Mouse (Mus musculus): ENCODE results near the gene Diaph3. TPM values are rescaled to one million over a fixed set of nuclear protein-coding genes. Genes with fewer than 3 reads are reported as not detected.
A peak's percentile ranks its signal among the peaks of the same experiment; 100 is the strongest.

Diaph3 gene
- polyA plus RNA-seq, 1 experiment from 2014 or later, result 22.9 TPM

GRCm38 (mm10) chr14:86692714-86693113 is 448.3 kb downstream of the Diaph3 start:
- no peak for ATAC-seq (replicated peaks; ENCODE audit: low FRiP score)
- WGBS, result 80% methylated on average over 4 of the region's 4 CpGs

GRCm38 (mm10) chr14:86691298-86691697 is 449.7 kb downstream of the Diaph3 start:
- ATAC-seq (replicated peaks; ENCODE audit: low FRiP score), result no peak
- Histone ChIP-seq H3K36me3 (ENCODE audit: control insufficient read depth, insufficient read depth, low read length) (no peaks in the 10 kb centered on the region), H3K4me1 (replicated peaks; ENCODE audit: control insufficient read depth, insufficient read depth, low read length) (no peaks in the 10 kb centered on the region), H3K9me3 (ENCODE audit: control insufficient read depth, low read length) (no peaks in the 10 kb centered on the region), H3K27ac (ENCODE audit: low read depth, low read length) (no peak overlapping the region), H3K4me3 (ENCODE audit: low read depth, low read length) (no peak overlapping the region), H3K27me3 (replicated peaks; ENCODE audit: control insufficient read depth, insufficient read depth, low read length) (no peaks in the 10 kb centered on the region), H3K4me2 (no peak overlapping the region), H3K9ac (ENCODE audit: low read depth, low read length) (no peak overlapping the region)
- WGBS, result 78% methylated on average over 5 of the region's 5 CpGs
- no peak for DNase-seq (ENCODE audit: low spot score)

More at GRCm38 (mm10) chr14:86692714-86693113, 448.3 kb downstream of the Diaph3 start:
- no peaks in the 10 kb centered on the region for H3K9me3 ChIP-seq (ENCODE audit: control insufficient read depth, low read length)
- no peak overlapping the region for H3K9ac ChIP-seq (ENCODE audit: low read depth, low read length)
- no peak for DNase-seq (ENCODE audit: low spot score)
- no peaks in the 10 kb centered on the region for H3K4me1 ChIP-seq (replicated peaks; ENCODE audit: control insufficient read depth, insufficient read depth, low read length)
- no peaks in the 10 kb centered on the region for H3K36me3 ChIP-seq (ENCODE audit: control insufficient read depth, insufficient read depth, low read length)
- no peak overlapping the region for H3K4me3 ChIP-seq (ENCODE audit: low read depth, low read length)
- H3K4me2 ChIP-seq, result no peak overlapping the region
- no peak overlapping the region for H3K27ac ChIP-seq (ENCODE audit: low read depth, low read length)
- no peaks in the 10 kb centered on the region for H3K27me3 ChIP-seq (replicated peaks; ENCODE audit: control insufficient read depth, insufficient read depth, low read length)

- 56% methylated on average over 11 of the region's 11 CpGs for WGBS
- H3K9ac ChIP-seq (ENCODE audit: low read depth, low read length), result no peak overlapping the region
- no peak for ATAC-seq (replicated peaks; ENCODE audit: low FRiP score)
Measured at GRCm38 (mm10) chr14:86684585-86685503, 456.2 kb downstream of the Diaph3 start.

GRCm38 (mm10) chr14:86681951-86682350 is 459.1 kb downstream of the Diaph3 start:
- Histone ChIP-seq H3K36me3 (ENCODE audit: control insufficient read depth, insufficient read depth, low read length) (no peaks in the 10 kb centered on the region), H3K4me2 (no peak overlapping the region), H3K9ac (ENCODE audit: low read depth, low read length) (no peak overlapping the region), H3K27me3 (replicated peaks; ENCODE audit: control insufficient read depth, insufficient read depth, low read length) (no peaks in the 10 kb centered on the region), H3K27ac (ENCODE audit: low read depth, low read length) (no peak overlapping the region), H3K4me3 (ENCODE audit: low read depth, low read length) (no peak overlapping the region), H3K4me1 (replicated peaks; ENCODE audit: control insufficient read depth, insufficient read depth, low read length) (no peaks in the 10 kb centered on the region), H3K9me3 (ENCODE audit: control insufficient read depth, low read length) (no peaks in the 10 kb centered on the region)
- ATAC-seq (replicated peaks; ENCODE audit: low FRiP score) (no peak), DNase-seq (ENCODE audit: low spot score) (no peak)

More at GRCm38 (mm10) chr14:86684585-86685503, 456.2 kb downstream of the Diaph3 start:
- no peaks in the 10 kb centered on the region for H3K4me1 ChIP-seq (replicated peaks; ENCODE audit: control insufficient read depth, insufficient read depth, low read length)
- no peaks in the 10 kb centered on the region for H3K9me3 ChIP-seq (ENCODE audit: control insufficient read depth, low read length)
- no peaks in the 10 kb centered on the region for H3K36me3 ChIP-seq (ENCODE audit: control insufficient read depth, insufficient read depth, low read length)
- no peak overlapping the region for H3K27ac ChIP-seq (ENCODE audit: low read depth, low read length)
- no peak for DNase-seq (ENCODE audit: low spot score)
- no peak overlapping the region for H3K4me3 ChIP-seq (ENCODE audit: low read depth, low read length)
- no peaks in the 10 kb centered on the region for H3K27me3 ChIP-seq (replicated peaks; ENCODE audit: control insufficient read depth, insufficient read depth, low read length)
- H3K4me2 ChIP-seq, result no peak overlapping the region

GRCm38 (mm10) chr14:86678992-86679391 is 462.0 kb downstream of the Diaph3 start:
- no peak for ATAC-seq (replicated peaks; ENCODE audit: low FRiP score)
- 92% methylated on average over 3 of the region's 3 CpGs for WGBS
- no peak overlapping the region for H3K4me2 ChIP-seq
- no peaks in the 10 kb centered on the region for H3K36me3 ChIP-seq (ENCODE audit: control insufficient read depth, insufficient read depth, low read length)
- H3K9ac ChIP-seq (ENCODE audit: low read depth, low read length), result no peak overlapping the region
- no peaks in the 10 kb centered on the region for H3K9me3 ChIP-seq (ENCODE audit: control insufficient read depth, low read length)
- H3K4me3 ChIP-seq (ENCODE audit: low read depth, low read length), result no peak overlapping the region
- DNase-seq (ENCODE audit: low spot score), result no peak
- H3K27me3 ChIP-seq (replicated peaks; ENCODE audit: control insufficient read depth, insufficient read depth, low read length), result no peaks in the 10 kb centered on the region
- no peak overlapping the region for H3K27ac ChIP-seq (ENCODE audit: low read depth, low read length)
- no peaks in the 10 kb centered on the region for H3K4me1 ChIP-seq (replicated peaks; ENCODE audit: control insufficient read depth, insufficient read depth, low read length)

- Histone ChIP-seq H3K4me2 (no peak overlapping the region), H3K27me3 (replicated peaks; ENCODE audit: control insufficient read depth, insufficient read depth, low read length) (no peaks in the 10 kb centered on the region), H3K36me3 (ENCODE audit: control insufficient read depth, insufficient read depth, low read length) (no peaks in the 10 kb centered on the region), H3K9ac (ENCODE audit: low read depth, low read length) (no peak overlapping the region), H3K9me3 (ENCODE audit: control insufficient read depth, low read length) (no peaks in the 10 kb centered on the region), H3K27ac (ENCODE audit: low read depth, low read length) (no peak overlapping the region), H3K4me3 (ENCODE audit: low read depth, low read length) (no peak overlapping the region), H3K4me1 (replicated peaks; ENCODE audit: control insufficient read depth, insufficient read depth, low read length) (no peaks in the 10 kb centered on the region)
- ATAC-seq (replicated peaks; ENCODE audit: low FRiP score) (no peak), DNase-seq (ENCODE audit: low spot score) (no peak)
- WGBS, result 62% methylated on average over 5 of the region's 5 CpGs
Measured at GRCm38 (mm10) chr14:86678179-86678780, 462.8 kb downstream of the Diaph3 start.

- Histone ChIP-seq H3K4me1 (replicated peaks; ENCODE audit: control insufficient read depth, insufficient read depth, low read length) (no peaks in the 10 kb centered on the region), H3K27me3 (replicated peaks; ENCODE audit: control insufficient read depth, insufficient read depth, low read length) (no peaks in the 10 kb centered on the region), H3K9ac (ENCODE audit: low read depth, low read length) (no peak overlapping the region), H3K4me3 (ENCODE audit: low read depth, low read length) (no peak overlapping the region), H3K4me2 (no peak overlapping the region), H3K27ac (ENCODE audit: low read depth, low read length) (no peak overlapping the region), H3K9me3 (ENCODE audit: control insufficient read depth, low read length) (no peaks in the 10 kb centered on the region), H3K36me3 (ENCODE audit: control insufficient read depth, insufficient read depth, low read length) (no peaks in the 10 kb centered on the region)
- WGBS, result 80% methylated on average over 6 of the region's 6 CpGs
- DNase-seq (ENCODE audit: low spot score) (no peak), ATAC-seq (replicated peaks; ENCODE audit: low FRiP score) (no peak)
Measured at GRCm38 (mm10) chr14:86677015-86677414, 464.0 kb downstream of the Diaph3 start.

- Histone ChIP-seq H3K4me2 (no peak overlapping the region), H3K9ac (ENCODE audit: low read depth, low read length) (no peak overlapping the region), H3K4me3 (ENCODE audit: low read depth, low read length) (no peak overlapping the region), H3K9me3 (ENCODE audit: control insufficient read depth, low read length) (no peaks in the 10 kb centered on the region), H3K27ac (ENCODE audit: low read depth, low read length) (no peak overlapping the region), H3K36me3 (ENCODE audit: control insufficient read depth, insufficient read depth, low read length) (no peaks in the 10 kb centered on the region), H3K27me3 (replicated peaks; ENCODE audit: control insufficient read depth, insufficient read depth, low read length) (no peaks in the 10 kb centered on the region), H3K4me1 (replicated peaks; ENCODE audit: control insufficient read depth, insufficient read depth, low read length) (no peaks in the 10 kb centered on the region)
- ATAC-seq (replicated peaks; ENCODE audit: low FRiP score) (peak; percentile 47; the same call in 1 of the 2 replicates), DNase-seq (ENCODE audit: low spot score) (no peak)
- 63% methylated on average over 8 of the region's 8 CpGs for WGBS
Measured at GRCm38 (mm10) chr14:86675314-86675713, 465.7 kb downstream of the Diaph3 start.

Measured in liver, embryonic 11.5 days (tissue).